Mouse (Mus musculus) 416B (cell line): ENCODE measurements around the gene Gpd1.
A peak's percentile ranks its signal among the peaks of the same experiment; 100 is the strongest.
"Not testable (repeated sequence)": the region's sequence is repeated elsewhere in the genome, so short reads cannot be mapped to it uniquely, and the experiment has no call there.

Experiments
- DNase-seq: peaks from one replicate; pipeline ENCODE4 v3.0.0; 2011; ENCODE audit warnings: low read depth

The Gpd1 gene

DNA sequence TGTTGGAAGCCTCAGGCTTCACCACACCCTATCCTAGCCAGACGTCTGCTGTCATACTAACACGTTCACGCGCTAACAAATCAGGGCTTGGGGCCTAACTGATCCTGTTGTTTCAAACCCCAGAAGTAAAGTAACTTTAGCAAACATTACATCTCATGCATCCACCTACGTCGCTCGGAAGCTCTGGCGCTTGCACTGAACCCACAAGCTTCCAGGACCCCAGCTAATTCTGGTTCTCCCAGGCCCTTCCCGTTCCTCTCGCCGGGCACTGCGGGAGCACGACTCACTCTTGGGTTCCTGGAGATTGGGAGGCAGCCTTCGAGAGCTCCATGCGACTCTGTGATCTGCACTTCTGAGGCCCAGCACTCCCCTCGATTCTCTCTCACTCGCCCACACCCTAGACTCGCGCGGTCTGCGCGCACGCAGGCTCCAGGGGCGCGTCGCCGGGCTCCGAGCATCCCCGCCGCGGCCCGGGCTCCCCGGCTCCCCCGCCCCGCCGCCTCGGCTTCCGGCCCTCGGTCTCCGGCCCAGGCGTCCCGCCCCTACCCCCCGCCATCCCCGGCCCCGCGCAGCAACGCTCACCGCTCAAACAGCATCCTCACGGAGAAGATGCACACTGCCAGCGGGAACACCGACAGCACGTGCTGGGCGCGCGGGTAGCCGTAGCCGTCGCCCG, 54.4 kb downstream of the Gpd1 start:
- DNase-seq = peak; percentile 73

DNA sequence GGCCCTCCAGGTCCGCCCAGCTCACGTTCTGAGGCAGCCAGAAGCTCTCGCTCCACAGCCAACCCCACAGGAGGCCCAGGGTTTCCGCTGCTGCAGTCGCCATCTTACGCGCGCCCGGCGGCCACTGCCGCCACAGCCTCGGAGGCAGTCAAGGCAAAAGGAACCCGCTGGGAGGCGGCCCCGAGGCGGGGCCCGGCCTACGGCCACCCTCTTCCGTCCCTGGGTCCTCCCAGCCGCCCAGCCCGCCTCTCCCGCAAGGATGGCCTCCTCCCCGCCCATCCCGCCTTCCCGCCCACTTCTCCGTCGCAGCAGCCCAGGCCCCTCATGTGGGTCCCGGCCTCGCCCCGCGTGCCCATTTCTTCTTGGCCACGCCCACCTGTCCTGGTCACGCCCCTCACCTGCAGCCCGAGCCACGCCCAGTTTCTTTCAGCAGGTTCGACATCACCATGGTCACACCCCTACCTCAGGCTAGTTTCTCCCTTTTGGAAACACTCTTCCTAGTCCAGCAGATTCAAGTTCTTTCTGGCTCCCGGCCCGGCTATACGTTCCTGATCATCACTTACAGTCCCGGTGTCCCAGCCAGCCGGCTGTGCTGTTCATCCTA, 55.1 kb downstream of the Gpd1 start:
- peak; percentile 95 for DNase-seq

DNA sequence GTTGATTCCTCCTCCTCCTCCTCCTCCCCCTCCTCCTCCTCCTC, 55.4 kb downstream of the Gpd1 start, which contains the start of gene Cers5:
TSS of gene Cers5 (minus strand) at position 5 of the 44 bp plus-strand sequence.
- DNase-seq = not testable (repeated sequence)

DNA sequence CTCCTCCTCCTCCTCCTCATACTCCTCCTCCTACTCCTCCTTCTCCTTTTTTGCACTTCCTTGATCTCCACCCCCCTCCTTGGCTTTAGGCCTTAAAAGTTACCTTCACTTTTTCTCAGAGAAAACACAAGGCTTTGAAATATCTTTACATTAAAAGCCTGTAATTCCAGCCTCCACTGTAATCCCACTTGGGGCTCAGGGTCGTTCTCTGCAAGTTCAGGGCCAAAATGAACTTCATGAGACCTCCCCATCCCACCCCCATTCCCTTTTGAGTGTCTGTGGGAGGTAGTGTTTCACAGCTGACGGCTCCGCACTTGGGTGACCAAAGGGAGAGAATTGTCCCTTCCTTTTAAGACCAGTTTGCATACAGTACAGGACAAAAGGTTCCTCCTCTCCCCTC, 55.6 kb downstream of the Gpd1 start:
- DNase-seq = no peak
